ENCODE assay signal across 8 mouse cellular contexts in the genomic region with DNA sequence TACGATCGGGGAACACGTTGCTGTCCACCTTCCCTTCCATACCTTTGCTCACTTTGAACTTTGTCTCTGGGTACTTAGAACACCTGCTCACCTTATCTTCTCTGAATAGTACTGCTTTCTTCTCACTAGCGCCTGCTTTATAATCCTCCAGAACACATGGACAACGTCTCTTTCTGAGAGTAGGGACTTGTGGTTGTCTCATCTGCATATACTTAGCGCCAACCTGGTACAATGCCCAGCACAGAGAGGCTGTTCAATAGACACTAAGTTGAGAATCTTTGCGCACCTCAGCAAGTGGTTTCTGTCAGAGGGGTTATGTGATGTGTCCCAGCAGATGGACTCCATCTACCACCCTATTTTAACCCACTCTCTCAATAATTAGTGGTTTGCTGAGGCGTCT. TPM values are rescaled to one million over a fixed set of nuclear protein-coding genes. Genes with fewer than 3 reads are reported as not detected.
A peak's percentile ranks its signal among the peaks of the same experiment; 100 is the strongest.
DNase-seq lines count a peak whose midpoint lies in the region; ATAC-seq and TF ChIP-seq lines count a peak whose summit lies in the region.

No protein-coding gene starts in this region.

- H3K9me3 ChIP-seq in heart, embryonic 11.5 days (replicated peaks; ENCODE audit: control insufficient read depth, low read length) = no peaks in the 10 kb centered on the region
- H3K9me3 ChIP-seq in E14TG2a.4 (ENCODE audit: low read length) = no peaks in the 10 kb centered on the region
- no peaks in the 10 kb centered on the region for H3K9me3 ChIP-seq in forebrain, embryonic 15.5 days
- H3K9me3 ChIP-seq in liver, embryonic 16.5 days (replicated peaks; ENCODE audit: control insufficient read depth, low read length) = no peaks in the 10 kb centered on the region

- H3K27ac ChIP-seq in heart, embryonic 11.5 days (ENCODE audit: low read depth, low read length) = no peak overlapping the region
- peak overlapping the region; percentile 97; the same call in 1 of the 2 replicates for H3K27ac ChIP-seq in forebrain, embryonic 15.5 days (replicated peaks)
- peak overlapping the region; percentile 91 for H3K27ac ChIP-seq in liver, embryonic 16.5 days (ENCODE audit: low read length)

- no peak for DNase-seq in heart, adult 8-10 months (ENCODE audit: low spot score)
- no peak for DNase-seq in urinary bladder, adult 2 months (ENCODE audit: low spot score)
- DNase-seq in embryo, embryonic 10.5 days (ENCODE audit: low spot score) = no peak

- H3K36me3 ChIP-seq in heart, embryonic 11.5 days (ENCODE audit: control insufficient read depth, insufficient read depth, low read length) = 0 out of 2 replicates have a peak, but pooled peaks cover 3% of the 10 kb centered on the region
- H3K36me3 ChIP-seq in E14TG2a.4 (ENCODE audit: insufficient read depth, low read length) = peaks cover 29% of the 10 kb centered on the region
- H3K36me3 ChIP-seq in forebrain, embryonic 15.5 days = peaks cover 5% of the 10 kb centered on the region
- H3K36me3 ChIP-seq in liver, embryonic 16.5 days (ENCODE audit: control insufficient read depth, insufficient read depth) = peaks cover 6% of the 10 kb centered on the region; the same call in 1 of the 2 replicates

- H3K4me3 ChIP-seq in heart, embryonic 11.5 days (ENCODE audit: low read depth, low read length) = peak overlapping the region; percentile 76
- peak overlapping the region; percentile 93 for H3K4me3 ChIP-seq in E14TG2a.4 (replicated peaks; ENCODE audit: low read length)
- H3K4me3 ChIP-seq in forebrain, embryonic 15.5 days = peak overlapping the region; percentile 90
- H3K4me3 ChIP-seq in liver, embryonic 16.5 days (ENCODE audit: low read depth, low read length) = peak overlapping the region; percentile 86

- H3K4me1 ChIP-seq in heart, embryonic 11.5 days (ENCODE audit: control insufficient read depth, insufficient read depth, low read length) = peaks cover 13% of the 10 kb centered on the region
- H3K4me1 ChIP-seq in E14TG2a.4 (replicated peaks; ENCODE audit: low read depth, low read length) = peaks cover 43% of the 10 kb centered on the region
- H3K4me1 ChIP-seq in forebrain, embryonic 15.5 days = peaks cover 44% of the 10 kb centered on the region
- peaks cover 53% of the 10 kb centered on the region for H3K4me1 ChIP-seq in liver, embryonic 16.5 days (ENCODE audit: control insufficient read depth, low read depth, low read length)

- H3K4me2 ChIP-seq in heart, embryonic 11.5 days = peak overlapping the region; percentile 87
- H3K4me2 ChIP-seq in forebrain, embryonic 15.5 days (replicated peaks) = peak overlapping the region; percentile 77
- H3K4me2 ChIP-seq in liver, embryonic 16.5 days (ENCODE audit: low read depth, low read length) = peak overlapping the region; percentile 87

- peak overlapping the region; percentile 75; the same call in 1 of the 2 replicates for H3K9ac ChIP-seq in heart, embryonic 11.5 days (ENCODE audit: low read depth, low read length)
- H3K9ac ChIP-seq in forebrain, embryonic 15.5 days (replicated peaks) = peak overlapping the region; percentile 68; the same call in 1 of the 2 replicates
- peak overlapping the region; percentile 79 for H3K9ac ChIP-seq in liver, embryonic 16.5 days (ENCODE audit: low read depth, low read length)

- 49% methylated on average over 8 of the region's 8 CpGs for WGBS in heart, embryonic 11.5 days (ENCODE audit: insufficient replicate concordance)
- WGBS in forebrain, embryonic 15.5 days = 46% methylated on average over 8 of the region's 8 CpGs
- 32% methylated on average over 8 of the region's 8 CpGs for WGBS in liver, embryonic 16.5 days (ENCODE audit: insufficient replicate concordance)

- ATAC-seq in heart, embryonic 11.5 days (replicated peaks; ENCODE audit: insufficient number of reproducible peaks, low FRiP score, low TSS enrichment) = no peak
- no peak for ATAC-seq in forebrain, embryonic 15.5 days (replicated peaks)
- no peak for ATAC-seq in liver, embryonic 16.5 days (ENCODE audit: low read depth)
- ATAC-seq in monocyte, adult 5-6 weeks (replicated peaks; ENCODE audit: insufficient number of reproducible peaks, low FRiP score, low TSS enrichment, poor library complexity, severe bottlenecking) = no peak

- TF ChIP-seq CTCF in E14TG2a.4 (conservative IDR thresholded peaks at IDR 0.05; ENCODE audit: low read length) = no peak

- H3K27me3 ChIP-seq in heart, embryonic 11.5 days (ENCODE audit: control insufficient read depth, insufficient read depth, low read length) = no peaks in the 10 kb centered on the region
- peaks cover 3% of the 10 kb centered on the region; the same call in 1 of the 2 replicates for H3K27me3 ChIP-seq in E14TG2a.4 (ENCODE audit: insufficient read depth, low read length)
- H3K27me3 ChIP-seq in forebrain, embryonic 15.5 days = no peaks in the 10 kb centered on the region
- H3K27me3 ChIP-seq in liver, embryonic 16.5 days (ENCODE audit: control insufficient read depth, insufficient read depth, low read depth, low read length) = no peaks in the 10 kb centered on the region; the same call in 1 of the 2 replicates

RNA-seq across cellular contexts. Expression of gene Txn2, which starts 1.0 kb away (rescaled TPM):
- 284 and 293 TPM in 2 replicates for polyA plus RNA-seq in heart, embryonic 11.5 days (2014; fragmentation: Nextera tagmentation; extraction: Ambion mirVana)
- total RNA-seq in heart, adult 8-10 months (2022) = 100 to 1,000 TPM; 303 to 339 (median 309) TPM
- 230 and 238 TPM in 2 replicates for polyA plus RNA-seq in forebrain, embryonic 15.5 days (2015; fragmentation: Nextera tagmentation; extraction: Ambion mirVana)
- 177 and 180 TPM in 2 replicates for polyA plus RNA-seq in liver, embryonic 16.5 days (2015; fragmentation: Nextera tagmentation; extraction: Ambion mirVana)
- polyA plus RNA-seq in urinary bladder, adult 2 months (2012; rRNA removed) = 147 and 157 TPM in 2 replicates
- total RNA-seq in monocyte, adult 5-6 weeks (2017) = 27.0 to 38.4 TPM (median 33.9 TPM) in 3 replicates

RNA-seq across cellular contexts. Expression of gene Foxred2, which starts 26.7 kb away (rescaled TPM):
- 1.2 and 1.7 TPM in 2 replicates for polyA plus RNA-seq in heart, embryonic 11.5 days (2014; fragmentation: Nextera tagmentation; extraction: Ambion mirVana)
- total RNA-seq in heart, adult 8-10 months (2022) = under 1 TPM; 0.27 to 0.53 (median 0.39) TPM
- polyA plus RNA-seq in forebrain, embryonic 15.5 days (2015; fragmentation: Nextera tagmentation; extraction: Ambion mirVana) = 13.8 and 14.5 TPM in 2 replicates
- 1.1 and 1.2 TPM in 2 replicates for polyA plus RNA-seq in liver, embryonic 16.5 days (2015; fragmentation: Nextera tagmentation; extraction: Ambion mirVana)
- polyA plus RNA-seq in urinary bladder, adult 2 months (2012; rRNA removed) = 5.2 and 5.5 TPM in 2 replicates
- total RNA-seq in monocyte, adult 5-6 weeks (2017) = 4.6 to 5.4 TPM (median 5.1 TPM) in 3 replicates

RNA-seq across cellular contexts. Expression of gene Eif3d, which starts 40.8 kb away (rescaled TPM):
- polyA plus RNA-seq in heart, embryonic 11.5 days (2014; fragmentation: Nextera tagmentation; extraction: Ambion mirVana) = 188 TPM in 2 replicates
- total RNA-seq in heart, adult 8-10 months (2022) = 10 to 100 TPM; 56.3 to 67.2 (median 63.3) TPM
- polyA plus RNA-seq in forebrain, embryonic 15.5 days (2015; fragmentation: Nextera tagmentation; extraction: Ambion mirVana) = 186 and 199 TPM in 2 replicates
- 119 and 125 TPM in 2 replicates for polyA plus RNA-seq in liver, embryonic 16.5 days (2015; fragmentation: Nextera tagmentation; extraction: Ambion mirVana)
- 122 TPM in 2 replicates for polyA plus RNA-seq in urinary bladder, adult 2 months (2012; rRNA removed)
- total RNA-seq in monocyte, adult 5-6 weeks (2017) = 119 to 136 TPM (median 124 TPM) in 3 replicates
